ENCODE assay signal across 15 mouse cellular contexts in the genomic region with DNA sequence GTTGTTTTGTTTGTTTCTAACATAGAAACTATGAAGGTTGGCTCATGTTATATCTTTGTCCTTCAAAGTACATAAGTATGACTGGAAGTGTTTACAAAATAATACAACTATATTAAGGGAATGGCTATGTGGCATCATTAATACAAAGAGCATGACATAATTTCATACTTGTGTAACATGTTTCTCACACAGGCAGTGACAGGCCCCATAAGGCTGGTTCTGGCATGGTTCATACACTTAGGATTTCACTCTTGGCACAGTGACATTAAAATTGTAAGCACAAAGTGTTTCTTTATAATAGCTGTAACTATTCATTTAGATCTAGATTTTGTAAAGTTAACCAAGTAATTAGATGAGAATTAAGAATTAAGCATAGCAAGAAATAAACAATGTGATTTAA.
"Had no signal": no experiment of that assay in that cellular context is flagged by ENCODE, and none has a peak within 500 bp of the region (broad histone marks: within the 10 kb centered on the region; RNA-seq: fewer than 3 reads in every experiment).

No protein-coding gene starts in this region.

- H3K27me3 ChIP-seq: kidney, embryonic 15.5 days; limb, embryonic 13.5 days; lung, embryonic 15.5 days; neural tube, embryonic 15.5 days had no signal

- DNase-seq: kidney, adult 2 months; kidney, postnatal 25 days; layer of hippocampus, adult 9-11 months; left cerebral cortex, postnatal 4 days; midbrain, embryonic 14.5 days; spleen, adult 18-20 months; thymus, adult 2 months; thymus, postnatal 36 days had no signal

- H3K9me3 ChIP-seq: kidney, embryonic 15.5 days; limb, embryonic 13.5 days; lung, embryonic 15.5 days; midbrain, embryonic 10.5 days; neural tube, embryonic 15.5 days had no signal

- H3K4me1 ChIP-seq: kidney, embryonic 15.5 days; limb, embryonic 13.5 days; lung, embryonic 15.5 days; midbrain, embryonic 10.5 days; neural tube, embryonic 15.5 days had no signal

- H3K36me3 ChIP-seq: kidney, embryonic 15.5 days; limb, embryonic 13.5 days; lung, embryonic 15.5 days; midbrain, embryonic 10.5 days; neural tube, embryonic 15.5 days had no signal

- H3K4me2 ChIP-seq: kidney, embryonic 15.5 days; limb, embryonic 13.5 days; lung, embryonic 15.5 days; neural tube, embryonic 15.5 days had no signal

- H3K4me3 ChIP-seq: kidney, embryonic 15.5 days; limb, embryonic 13.5 days; lung, embryonic 15.5 days; midbrain, embryonic 10.5 days; myocyte; neural tube, embryonic 15.5 days had no signal

- H3K27ac ChIP-seq: kidney, embryonic 15.5 days; limb, embryonic 13.5 days; liver, embryonic 14.5 days; lung, embryonic 15.5 days; midbrain, embryonic 10.5 days; neural tube, embryonic 15.5 days had no signal

- H3K9ac ChIP-seq: kidney, embryonic 15.5 days; limb, embryonic 13.5 days; liver, embryonic 14.5 days; lung, embryonic 15.5 days; neural tube, embryonic 15.5 days had no signal
